Mouse (Mus musculus) forelimb bud, embryonic 11.5 days (tissue): ENCODE results near the gene Nup214.

Experiments
- DNase-seq: peaks from one replicate; pipeline ENCODE4 v3.0.0-alpha.2; 2012; ENCODE audit warnings: low read depth, low spot score

Nup214 gene

DNA sequence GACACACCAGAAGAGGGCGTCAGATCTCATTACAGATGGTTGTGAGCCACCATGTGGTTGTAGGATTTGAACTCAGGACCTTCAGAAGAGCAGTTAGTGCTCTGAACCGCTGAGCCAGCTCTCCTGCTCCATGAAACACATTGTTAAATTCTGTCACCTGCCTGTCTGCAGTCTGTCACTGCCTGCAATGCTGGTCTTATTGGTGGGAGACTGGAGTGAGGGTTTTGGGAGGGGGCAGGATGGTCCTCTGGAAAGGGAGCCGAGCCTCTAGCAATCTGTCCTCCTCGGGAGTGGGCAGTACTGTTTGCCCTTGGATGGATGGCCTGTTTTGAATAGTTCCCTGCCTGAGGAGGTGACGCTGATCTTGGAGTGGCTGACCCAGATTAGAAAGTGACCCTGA lies 69.6 kb downstream of the Nup214 start:
- no peak for DNase-seq

GRCm38 (mm10) chr2:32045375-32045774 lies 71.1 kb downstream of the Nup214 start:
- no peak for DNase-seq

DNA sequence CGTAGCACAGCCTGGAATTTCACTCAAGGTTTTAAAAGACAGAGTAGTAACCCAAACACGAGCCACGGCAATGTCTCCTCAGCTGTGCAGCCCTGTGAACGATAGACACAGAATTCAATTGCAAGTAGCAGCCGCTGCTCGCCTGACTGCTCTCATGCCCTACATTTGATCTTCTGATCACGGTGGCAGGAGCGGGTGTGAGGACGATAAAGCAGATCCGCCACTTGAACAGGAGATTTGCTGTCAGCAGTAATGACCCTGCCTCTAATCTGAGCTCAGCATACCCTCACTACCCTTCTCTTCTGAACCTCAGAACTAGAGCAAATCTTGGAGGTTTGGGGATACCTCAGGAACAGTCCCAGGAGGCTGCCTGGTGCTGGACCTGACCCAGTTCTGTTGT lies 71.8 kb downstream of the Nup214 start:
- DNase-seq: no peak

DNA sequence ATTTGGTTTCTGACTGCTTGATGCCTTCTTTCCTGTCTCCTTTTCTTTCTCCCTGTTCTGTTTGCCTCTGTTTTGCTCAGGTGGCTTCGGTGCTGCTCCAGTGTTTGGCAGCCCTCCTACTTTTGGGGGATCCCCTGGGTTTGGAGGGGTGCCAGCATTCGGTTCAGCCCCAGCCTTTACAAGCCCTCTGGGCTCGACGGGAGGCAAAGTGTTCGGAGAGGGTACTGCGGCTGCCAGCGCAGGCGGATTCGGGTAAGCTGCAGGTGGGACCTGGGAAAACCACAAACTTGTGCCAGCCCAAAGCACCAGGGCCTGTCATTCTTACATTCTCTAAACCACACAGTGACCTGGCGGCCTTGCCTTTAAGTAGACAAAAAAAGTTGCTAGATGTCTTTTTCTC lies 73.1 kb downstream of the Nup214 start:
- no peak for DNase-seq

- DNase-seq: no peak
These were observed 77.6 kb downstream of the Nup214 start for GRCm38 (mm10) chr2:32051791-32052190.

DNA sequence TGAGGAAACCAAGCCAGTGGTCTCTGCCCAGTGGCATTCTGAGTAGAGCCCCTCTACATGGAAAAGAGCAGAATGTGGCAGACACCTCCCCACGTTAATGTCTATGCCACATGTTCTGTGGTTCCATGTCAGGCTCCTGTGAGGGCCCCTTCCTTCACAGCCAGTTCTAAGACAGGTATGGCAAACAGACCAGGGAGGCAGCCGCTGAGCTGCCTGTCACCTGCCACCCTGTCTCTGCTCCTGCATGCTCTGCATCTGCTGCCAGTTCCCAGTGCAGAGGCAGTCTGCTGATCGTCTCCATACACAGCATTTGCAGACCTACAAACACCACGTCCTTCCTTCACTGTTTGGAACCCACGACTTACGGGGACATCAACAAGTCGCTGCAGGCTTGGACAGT lies 78.2 kb downstream of the Nup214 start:
- no peak for DNase-seq

DNA sequence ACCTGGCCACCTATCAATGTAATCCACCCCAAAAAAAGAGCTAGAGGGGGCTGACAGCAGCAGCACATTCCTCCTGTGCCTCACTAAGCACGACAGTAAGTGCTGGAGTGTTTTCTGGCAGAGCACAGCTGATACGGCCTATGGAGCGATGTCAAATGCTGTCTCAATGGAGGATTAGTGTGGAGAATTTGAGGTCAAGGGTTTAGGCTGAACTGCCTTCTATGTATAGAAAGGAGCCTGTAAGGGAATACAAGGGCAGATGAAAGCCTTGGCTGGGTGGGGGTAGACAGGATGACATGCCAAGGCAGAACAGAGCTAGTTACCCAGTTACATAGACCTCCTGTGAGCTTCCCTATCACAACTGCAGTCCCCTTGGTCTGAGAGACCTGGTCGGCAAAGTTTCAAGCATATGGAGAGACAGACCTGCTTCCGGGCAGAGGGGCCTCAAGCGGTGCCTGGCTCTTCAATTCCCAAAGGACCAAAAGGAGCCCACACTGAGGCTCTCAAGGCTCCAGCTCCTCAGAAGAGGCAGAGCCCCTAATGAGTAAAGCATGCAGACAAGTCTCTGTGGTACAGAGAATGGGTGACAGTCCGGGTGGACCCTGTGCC lies 81.2 kb downstream of the Nup214 start:
- no peak for DNase-seq

DNA sequence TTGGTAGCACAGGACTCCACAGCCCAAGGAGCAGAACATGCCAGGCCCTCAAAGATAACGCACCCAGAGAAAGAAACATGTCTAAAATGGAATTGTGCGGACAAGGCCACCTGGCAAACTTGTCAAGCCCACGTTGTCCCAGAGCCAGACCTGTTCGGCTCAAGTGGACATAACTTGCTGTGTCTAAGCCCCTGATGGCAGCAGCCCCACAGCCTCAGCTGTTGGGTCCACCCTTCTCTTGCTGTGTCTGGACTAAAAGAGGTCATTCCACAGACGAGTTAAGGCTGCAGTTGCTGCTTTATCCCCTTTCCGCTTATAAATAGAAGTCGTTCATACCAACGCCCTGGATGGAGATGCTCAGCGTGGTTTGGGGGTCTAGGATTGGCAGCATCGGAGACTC lies 82.3 kb downstream of the Nup214 start:
- no peak for DNase-seq

DNA sequence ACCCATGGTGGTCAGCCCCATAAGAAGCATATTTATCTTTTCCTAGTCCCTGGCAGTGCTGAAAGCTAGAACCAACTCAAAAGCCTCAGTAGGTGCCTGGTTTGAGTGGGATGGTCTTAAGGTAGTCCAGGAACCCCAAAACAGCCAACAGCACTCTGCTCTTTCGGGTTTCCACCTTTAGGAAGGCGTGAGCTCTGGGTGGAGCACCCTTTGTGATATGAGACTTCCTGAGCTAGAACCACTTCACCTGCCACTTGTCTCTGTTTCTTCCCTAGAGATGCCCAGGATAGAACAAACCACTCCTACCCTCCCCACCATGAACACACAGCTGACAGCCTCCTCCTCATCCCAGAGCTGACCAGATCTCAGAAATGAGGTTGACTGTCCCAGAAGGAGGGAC lies 83.1 kb downstream of the Nup214 start:
- no peak for DNase-seq

DNA sequence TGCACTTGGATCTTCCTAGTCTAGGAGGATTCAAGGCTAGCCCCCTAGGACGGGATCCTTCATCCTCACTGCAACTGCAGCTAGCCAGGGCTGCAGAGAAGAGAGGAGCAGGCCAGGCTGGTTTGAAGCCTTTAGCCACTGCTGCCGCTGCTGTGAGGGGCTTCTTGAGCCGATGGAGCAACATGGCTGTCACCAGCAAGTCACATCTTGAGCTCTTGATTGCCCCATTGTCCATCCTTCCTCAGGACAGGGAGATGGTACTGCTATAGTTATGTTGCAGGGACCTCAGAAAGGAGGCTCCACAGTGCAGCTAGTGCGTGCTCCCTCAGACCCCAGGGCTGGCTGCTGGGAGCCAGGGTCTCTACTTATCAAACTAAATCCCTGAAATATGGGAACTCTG lies 83.6 kb downstream of the Nup214 start:
- DNase-seq: no peak

DNA sequence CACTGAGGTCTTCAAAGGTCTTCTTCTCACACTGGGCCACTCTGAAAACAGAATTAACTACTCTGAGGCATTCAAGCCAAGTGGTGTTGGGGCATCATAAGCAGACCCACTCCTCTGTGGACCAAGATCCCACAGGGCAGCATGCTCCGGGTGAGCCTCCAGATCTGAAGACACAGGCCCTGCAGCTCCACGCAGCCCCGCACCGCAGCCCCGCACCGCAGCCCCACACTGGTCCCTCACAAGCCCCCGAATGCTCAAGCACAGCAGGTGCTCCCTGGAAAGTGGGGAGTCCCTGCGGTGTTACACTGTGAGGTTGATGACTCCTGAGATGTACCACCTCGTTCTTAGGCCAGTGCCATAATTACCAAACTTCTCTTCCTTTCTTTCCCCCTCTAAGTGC lies 84.0 kb downstream of the Nup214 start:
- no peak for DNase-seq

DNA sequence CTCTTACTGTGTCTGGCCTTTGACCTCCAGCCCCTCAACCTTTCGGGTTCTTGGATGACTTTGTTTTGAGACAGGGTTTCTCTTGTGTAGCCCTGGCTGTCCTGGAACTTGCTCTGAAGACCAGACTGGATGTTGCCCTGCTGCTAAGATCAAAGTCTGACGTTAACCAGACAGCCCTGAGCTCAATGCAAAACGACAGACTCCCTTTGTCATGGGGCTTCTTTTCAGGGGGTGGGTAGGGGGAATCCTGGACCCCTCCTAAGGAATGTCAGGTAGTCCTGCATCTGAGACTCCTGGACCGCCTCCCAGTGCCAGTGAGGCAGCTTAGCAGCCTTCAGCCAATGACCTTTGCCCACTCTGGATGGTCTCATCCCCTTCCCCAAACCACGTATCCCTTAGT lies 84.5 kb downstream of the Nup214 start:
- no peak for DNase-seq

GRCm38 (mm10) chr2:32059613-32060012 lies 85.4 kb downstream of the Nup214 start:
- no peak for DNase-seq

DNA sequence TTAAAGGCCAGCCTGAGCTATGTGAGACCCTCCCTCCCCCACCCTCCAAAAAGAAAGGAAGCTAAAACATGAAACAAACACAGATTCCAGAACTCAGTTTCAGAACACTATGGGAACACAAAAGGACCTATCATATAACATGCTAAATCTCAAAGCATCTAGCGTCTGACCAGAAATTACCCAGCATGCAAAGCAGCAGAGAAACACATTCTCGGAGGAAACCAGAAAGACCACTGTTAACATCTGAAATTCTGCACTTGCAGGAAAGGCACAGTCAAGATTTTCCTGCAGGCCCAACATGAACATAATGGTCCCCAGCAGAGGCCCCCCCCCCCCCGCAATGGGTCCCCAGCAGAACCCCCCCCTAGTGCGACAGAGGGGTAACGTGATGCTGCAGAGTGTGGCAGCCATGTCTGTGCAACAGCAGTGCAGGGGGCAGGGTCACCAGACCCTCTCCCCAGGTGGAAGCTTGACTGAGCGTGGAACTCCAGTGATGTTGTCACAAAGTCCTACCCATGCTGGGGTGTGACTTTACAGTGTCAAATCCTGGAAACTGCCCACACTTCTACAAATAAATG lies 86.1 kb downstream of the Nup214 start:
- DNase-seq: no peak

DNA sequence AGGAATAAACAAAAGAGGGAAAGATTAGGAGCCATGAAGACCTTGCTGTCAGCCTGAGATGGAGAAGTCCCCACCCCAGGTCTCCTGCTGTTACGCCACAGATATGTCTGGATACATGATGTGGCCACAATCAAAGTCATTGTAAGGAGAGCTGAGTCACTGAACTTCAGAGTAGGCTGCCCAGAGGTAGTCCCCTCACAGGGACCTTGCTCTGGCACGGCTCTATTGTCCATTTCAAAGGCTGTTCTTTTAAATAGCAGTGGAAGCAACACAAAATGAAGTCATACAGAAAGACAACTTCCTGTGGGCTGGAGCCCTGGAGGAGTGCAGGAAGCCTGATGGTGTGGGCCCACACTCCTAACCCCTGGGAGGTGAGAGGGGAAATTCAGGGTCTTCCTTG lies 87.0 kb downstream of the Nup214 start:
- DNase-seq: no peak

DNA sequence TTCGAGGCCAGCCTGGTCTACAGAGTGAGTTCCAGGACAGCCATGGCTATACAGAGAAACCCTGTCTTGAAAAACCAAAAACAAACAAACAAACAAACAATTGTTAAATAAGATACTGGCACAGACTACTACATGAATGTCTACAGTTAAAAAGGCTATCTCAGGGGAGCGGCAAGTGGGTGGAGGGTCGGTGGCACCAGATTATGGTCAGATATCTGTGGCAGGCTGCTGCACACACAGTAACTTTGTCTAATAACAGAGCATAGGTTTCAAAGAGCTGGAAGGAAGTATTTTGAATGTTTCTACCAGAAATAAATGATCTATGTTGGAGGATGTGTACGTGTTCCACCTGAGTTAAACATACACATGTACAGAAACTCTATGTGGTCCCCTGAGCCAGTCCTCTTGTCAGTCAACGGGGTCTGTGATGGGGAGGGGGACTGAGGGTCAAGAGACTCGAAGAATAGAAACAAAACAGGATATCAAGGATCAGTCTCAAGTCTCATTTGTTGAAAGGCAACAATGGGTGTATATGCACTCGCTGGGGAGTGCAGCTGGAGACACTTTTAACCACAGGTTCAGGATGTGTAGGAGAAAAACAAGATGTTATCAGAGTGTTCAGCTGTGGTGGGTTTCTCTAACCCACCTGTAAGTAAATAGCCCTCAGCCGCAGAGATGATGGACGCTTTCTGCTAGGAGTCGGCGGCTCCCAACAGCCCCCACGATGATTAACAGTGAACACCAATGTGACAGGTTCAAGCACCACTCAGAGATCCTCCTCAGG lies 87.7 kb downstream of the Nup214 start:
- no peak for DNase-seq

- no peak for DNase-seq
These were observed 88.6 kb downstream of the Nup214 start for GRCm38 (mm10) chr2:32062626-32063410.

DNA sequence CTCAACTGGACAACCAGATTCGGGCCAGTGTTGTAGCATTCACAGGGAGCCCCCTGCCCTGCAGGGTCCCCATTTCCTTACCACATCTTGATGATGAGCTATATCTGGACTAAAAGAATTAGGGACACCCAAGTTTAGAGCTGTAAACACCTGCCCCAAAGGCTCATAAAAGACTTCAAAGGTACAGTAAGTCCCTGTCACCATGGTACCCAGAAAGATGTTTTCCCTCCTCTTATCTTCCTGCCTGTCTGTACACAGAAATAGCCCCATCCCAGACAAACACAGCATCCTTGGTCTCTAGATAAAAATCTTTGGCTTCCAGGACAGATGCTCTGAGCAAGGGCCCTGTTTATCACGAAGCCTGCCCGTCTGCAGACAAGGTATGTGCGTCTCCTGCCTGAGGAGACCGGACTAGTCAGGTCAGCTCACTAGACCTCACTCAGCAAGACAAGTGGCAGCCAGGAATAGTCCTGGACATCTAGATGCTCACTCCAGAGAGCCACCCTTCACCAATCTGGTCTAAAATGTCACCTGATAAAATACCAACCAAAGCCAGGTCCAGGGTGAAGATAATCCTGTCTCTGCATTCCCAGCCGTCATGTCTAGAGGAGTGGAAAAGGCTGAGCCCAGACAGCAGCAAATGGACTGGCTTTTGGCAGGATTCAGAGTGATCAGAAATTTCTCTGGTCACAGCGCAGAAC lies 89.4 kb downstream of the Nup214 start:
- no peak for DNase-seq

DNA sequence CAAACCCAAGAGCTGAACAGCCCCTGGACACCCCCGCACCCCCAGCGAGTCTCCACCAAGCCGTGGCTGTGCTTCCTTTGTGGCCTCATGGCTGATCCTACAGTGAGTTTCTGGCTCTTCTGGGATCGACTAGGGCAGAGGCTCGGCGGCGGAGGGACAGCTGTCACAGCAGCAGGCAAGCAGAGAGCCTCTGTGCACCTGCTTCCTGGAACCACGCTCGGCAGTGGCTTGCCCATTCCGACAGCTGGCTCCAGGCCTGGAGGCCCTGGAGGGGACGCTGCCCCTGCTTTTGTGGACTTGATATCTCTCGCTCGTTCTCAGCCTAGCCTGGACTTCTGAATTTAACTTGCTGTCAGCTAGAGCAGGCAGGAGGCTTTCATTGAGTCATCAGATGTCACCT lies 90.7 kb downstream of the Nup214 start:
- no peak for DNase-seq

DNA sequence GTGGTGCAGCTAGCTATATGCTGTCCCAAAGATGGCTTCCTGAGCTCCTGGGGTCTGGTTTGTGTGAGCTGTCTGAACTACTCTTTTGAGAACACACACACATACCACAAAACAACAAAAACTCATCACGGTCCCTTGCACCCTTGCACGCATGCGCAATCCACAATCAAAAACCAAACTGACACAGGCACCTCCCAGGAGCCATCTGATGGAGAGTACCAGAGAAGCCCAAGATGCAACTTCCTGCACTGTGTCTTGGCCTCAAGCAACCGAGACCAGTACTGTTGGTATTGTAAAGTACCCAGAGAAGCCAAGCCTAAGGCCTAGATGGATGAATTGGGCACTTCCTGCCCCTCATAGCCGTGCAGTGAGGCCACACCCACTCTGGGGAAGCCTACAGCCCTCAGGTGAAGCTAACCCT lies 91.1 kb downstream of the Nup214 start:
- no peak for DNase-seq

GRCm38 (mm10) chr2:32066005-32066404 lies 91.8 kb downstream of the Nup214 start:
- no peak for DNase-seq
